Mouse (Mus musculus) brain, embryonic 14.5 days (tissue): ENCODE results near the gene Dst. TPM values are rescaled to one million over a fixed set of nuclear protein-coding genes. Genes with fewer than 3 reads are reported as not detected.

Experiments used
- DNase-seq: peaks from one replicate; pipeline ENCODE4 v3.0.0-alpha.2; 2011; ENCODE audit warnings: low read depth
- CTCF ChIP-seq: fragments of 200-500 bp; IDR thresholded peaks from 2 replicates; pipeline ENCODE4 v1.5.1; 2012; ENCODE audit warnings: inconsistent platforms, mild to moderate bottlenecking, moderate library complexity, borderline replicate concordance; ENCODE audit not compliant: insufficient read depth, insufficient read length; ENCODE audit errors: extremely low read depth
- POLR2A ChIP-seq: fragments of 200-500 bp; IDR thresholded peaks from 2 replicates; pipeline ENCODE4 v1.6.1; 2012; ENCODE audit warnings: mild to moderate bottlenecking, inconsistent platforms, borderline replicate concordance; ENCODE audit not compliant: poor library complexity, insufficient read depth, insufficient read length, severe bottlenecking; ENCODE audit errors: extremely low read depth
- polyA plus RNA-seq: library from polyadenylated mRNA; depleted of rRNA; stranded (reverse); fragments of >200 nt; gene quantifications from 2 replicates; pipeline ENCODE4 v1.2.3, GENCODE M21; 2012

Dst gene
- polyA plus RNA-seq, 1 experiment = 96.0 TPM

GRCm38 (mm10) chr1:33900175-33900574, 7.8 kb upstream of the Dst start:
- TF ChIP-seq POLR2A = no peak
- DNase-seq = no peak

- DNase-seq = no peak
- TF ChIP-seq CTCF = no peak
- no peak for TF ChIP-seq POLR2A
These were observed 4.4 kb upstream of the Dst start for GRCm38 (mm10) chr1:33903587-33903986.

- DNase-seq = peak; percentile 6
- TF ChIP-seq CTCF (no peak), POLR2A (no peak)
These were observed 1.8 kb upstream of the Dst start for GRCm38 (mm10) chr1:33906216-33906615.

- TF ChIP-seq CTCF (0 out of 2 replicates have a peak, but pooled peaks have one; percentile 2), POLR2A (no peak)
- peak; percentile 67 for DNase-seq
These were observed 1.1 kb upstream of the Dst start for GRCm38 (mm10) chr1:33906927-33907326.

GRCm38 (mm10) chr1:33907421-33908190, 419 bp upstream of the Dst start, which contains the start of gene Bend6:
Gene Bend6, minus strand, starts transcription at chr1:33907816.
- peak; percentile 86 for DNase-seq
- peak; percentile 45; the same call in 1 of the 2 replicates for TF ChIP-seq CTCF
- 0 out of 2 replicates have a peak, but pooled peaks have one; percentile 5 for TF ChIP-seq POLR2A

- no peak for DNase-seq
- TF ChIP-seq POLR2A (no peak), CTCF (no peak)
These were observed 3.6 kb downstream of the Dst start for GRCm38 (mm10) chr1:33911589-33911988.

GRCm38 (mm10) chr1:33916554-33916953, 8.5 kb downstream of the Dst start:
- no peak for DNase-seq
- TF ChIP-seq CTCF (no peak), POLR2A (no peak)

- TF ChIP-seq POLR2A (no peak), CTCF (no peak)
- no peak for DNase-seq
These were observed 14.9 kb downstream of the Dst start for GRCm38 (mm10) chr1:33922975-33923374.

GRCm38 (mm10) chr1:33925283-33925682, 17.3 kb downstream of the Dst start:
- DNase-seq = no peak
- TF ChIP-seq CTCF (no peak), POLR2A (no peak)

- no peak for DNase-seq
- TF ChIP-seq POLR2A (no peak), CTCF (no peak)
These were observed 19.4 kb downstream of the Dst start for GRCm38 (mm10) chr1:33927466-33927865.

GRCm38 (mm10) chr1:33931791-33932190, 23.8 kb downstream of the Dst start:
- TF ChIP-seq POLR2A = no peak
- no peak for TF ChIP-seq CTCF
- peak; percentile 21 for DNase-seq

- TF ChIP-seq CTCF = no peak
- no peak for TF ChIP-seq POLR2A
- DNase-seq = no peak
These were observed 24.2 kb downstream of the Dst start for GRCm38 (mm10) chr1:33932196-33932595.
